Mouse (Mus musculus): Measurements from ENCODE around the gene Pcbp4.
A peak's percentile ranks its signal among the peaks of the same experiment; 100 is the strongest.

The Pcbp4 gene

GRCm38 (mm10) chr9:106453271-106454070 lies at the start of gene Pcbp4:
Gene Pcbp4, plus strand, starts transcription at chr9:106453291.
- DNase-seq (ENCODE audit: low spot score) = peak; percentile 83

- DNase-seq (ENCODE audit: low spot score) = peak; percentile 61
Observed at GRCm38 (mm10) chr9:106405275-106405674, 47.8 kb upstream of the Pcbp4 start.

GRCm38 (mm10) chr9:106406443-106407078 lies 46.5 kb upstream of the Pcbp4 start:
- DNase-seq (ENCODE audit: low spot score) = no peak

DNA sequence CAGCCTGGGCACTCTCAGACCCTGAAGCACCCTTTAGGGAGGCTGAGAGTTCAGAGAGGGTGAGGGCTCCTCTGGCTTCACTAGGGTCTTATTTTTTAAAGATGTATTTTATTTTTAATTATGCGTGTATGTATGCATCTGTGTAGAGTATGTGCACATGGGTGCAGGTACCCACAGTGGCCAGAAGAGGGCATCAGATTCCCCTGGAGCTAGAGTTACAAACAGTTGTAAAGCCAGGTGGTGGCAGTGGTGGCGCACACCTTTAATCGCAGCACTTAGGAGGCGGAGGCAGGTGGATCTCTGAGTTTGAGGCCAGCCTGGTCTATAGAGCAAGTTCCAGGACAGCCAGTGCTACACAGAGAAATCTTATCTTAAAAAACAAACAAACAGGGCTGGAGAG lies 44.0 kb upstream of the Pcbp4 start:
- DNase-seq (ENCODE audit: low spot score) = no peak

GRCm38 (mm10) chr9:106410086-106410650 lies 42.9 kb upstream of the Pcbp4 start:
- DNase-seq (ENCODE audit: low spot score) = no peak

DNA sequence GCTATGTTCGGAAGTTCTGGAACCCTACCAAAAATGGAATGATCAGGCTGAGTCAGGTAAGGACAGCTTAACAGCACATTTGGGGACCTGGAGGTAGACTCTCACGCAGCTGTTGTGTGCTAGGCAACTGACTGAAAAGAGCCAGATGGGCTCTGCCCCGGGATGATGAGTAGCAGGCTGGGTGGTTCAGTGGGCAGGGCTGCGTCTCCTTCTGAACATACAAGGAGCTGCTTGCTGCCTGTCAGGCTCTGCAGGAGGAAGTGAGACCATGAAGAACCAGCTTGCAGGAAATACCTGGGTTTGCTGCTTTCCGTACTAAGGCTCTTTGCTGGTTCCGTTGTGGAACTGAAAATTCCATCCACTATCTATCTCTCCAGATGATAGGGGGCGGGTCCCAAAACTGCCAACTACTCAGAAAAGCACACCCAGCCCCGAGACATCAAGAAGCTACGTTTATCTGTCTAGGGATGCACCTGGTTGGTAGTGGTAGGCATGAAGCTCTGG lies 41.9 kb upstream of the Pcbp4 start:
- DNase-seq (ENCODE audit: low spot score) = no peak

DNA sequence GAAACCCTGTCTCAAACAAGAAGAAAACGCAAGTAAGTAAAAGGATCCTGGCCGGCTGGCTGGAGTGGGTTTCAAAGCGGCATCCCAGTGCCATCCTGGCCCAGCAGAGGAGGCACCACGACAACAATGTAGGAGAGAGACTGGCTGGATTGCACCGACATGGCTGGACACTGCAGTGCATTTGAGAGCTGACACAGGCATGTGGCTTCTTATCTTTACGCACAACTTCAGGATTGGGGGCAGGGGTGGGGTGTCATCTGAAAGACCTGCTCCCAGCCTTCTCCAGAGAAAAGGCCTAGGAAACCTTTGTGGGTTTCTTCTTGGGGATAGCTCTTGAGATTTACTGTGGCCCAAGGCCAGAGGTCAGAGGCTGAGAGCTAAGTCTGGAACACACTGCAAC lies 41.4 kb upstream of the Pcbp4 start:
- DNase-seq (ENCODE audit: low spot score) = no peak

- no peak for DNase-seq (ENCODE audit: low spot score)
Observed at GRCm38 (mm10) chr9:106412210-106412609, 40.9 kb upstream of the Pcbp4 start.

DNA sequence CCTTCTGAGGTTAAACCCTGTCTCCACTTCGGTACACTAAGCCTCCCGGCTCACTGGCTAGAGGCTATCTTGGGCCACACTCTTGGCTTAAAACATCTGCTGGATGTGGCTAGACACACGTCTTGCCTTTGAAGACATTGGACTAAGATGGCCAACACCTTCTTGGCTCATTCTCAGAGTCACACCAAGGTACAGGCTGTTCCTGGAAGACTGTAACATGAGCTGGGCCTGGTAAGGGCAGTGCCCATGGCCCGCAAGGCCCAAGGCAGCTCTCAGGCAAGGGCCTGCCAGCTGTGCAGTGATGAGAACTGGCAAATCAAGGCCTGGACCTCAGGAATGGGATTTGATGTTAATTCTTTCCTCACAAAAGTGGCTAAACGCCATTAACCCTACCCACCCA lies 39.5 kb upstream of the Pcbp4 start:
- DNase-seq (ENCODE audit: low spot score) = no peak

DNA sequence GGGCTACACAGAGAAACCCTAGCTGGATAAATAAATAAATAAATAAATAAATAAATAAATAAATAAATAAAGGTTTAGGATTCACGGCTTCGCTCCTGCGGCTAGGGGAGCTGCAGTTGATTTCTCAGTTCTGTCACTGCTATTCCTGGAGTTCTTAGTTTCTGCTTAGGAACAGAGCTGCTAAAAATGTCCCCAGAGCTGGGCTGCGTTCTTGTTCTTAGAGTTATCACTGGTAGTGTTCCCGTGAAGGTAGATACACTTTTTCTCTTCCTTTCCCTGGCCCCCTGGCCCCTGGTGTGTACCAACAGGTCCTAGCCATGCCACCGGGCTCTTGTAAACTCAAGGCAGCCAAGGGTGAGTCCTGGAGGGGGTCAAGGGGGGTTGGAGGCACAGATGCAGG lies 36.3 kb upstream of the Pcbp4 start:
- no peak for DNase-seq (ENCODE audit: low spot score)

GRCm38 (mm10) chr9:106417841-106418625 lies 35.1 kb upstream of the Pcbp4 start:
- peak; percentile 75 for DNase-seq (ENCODE audit: low spot score)

- peak; percentile 80 for DNase-seq (ENCODE audit: low spot score)
Observed at GRCm38 (mm10) chr9:106420608-106421007, 32.5 kb upstream of the Pcbp4 start.

DNA sequence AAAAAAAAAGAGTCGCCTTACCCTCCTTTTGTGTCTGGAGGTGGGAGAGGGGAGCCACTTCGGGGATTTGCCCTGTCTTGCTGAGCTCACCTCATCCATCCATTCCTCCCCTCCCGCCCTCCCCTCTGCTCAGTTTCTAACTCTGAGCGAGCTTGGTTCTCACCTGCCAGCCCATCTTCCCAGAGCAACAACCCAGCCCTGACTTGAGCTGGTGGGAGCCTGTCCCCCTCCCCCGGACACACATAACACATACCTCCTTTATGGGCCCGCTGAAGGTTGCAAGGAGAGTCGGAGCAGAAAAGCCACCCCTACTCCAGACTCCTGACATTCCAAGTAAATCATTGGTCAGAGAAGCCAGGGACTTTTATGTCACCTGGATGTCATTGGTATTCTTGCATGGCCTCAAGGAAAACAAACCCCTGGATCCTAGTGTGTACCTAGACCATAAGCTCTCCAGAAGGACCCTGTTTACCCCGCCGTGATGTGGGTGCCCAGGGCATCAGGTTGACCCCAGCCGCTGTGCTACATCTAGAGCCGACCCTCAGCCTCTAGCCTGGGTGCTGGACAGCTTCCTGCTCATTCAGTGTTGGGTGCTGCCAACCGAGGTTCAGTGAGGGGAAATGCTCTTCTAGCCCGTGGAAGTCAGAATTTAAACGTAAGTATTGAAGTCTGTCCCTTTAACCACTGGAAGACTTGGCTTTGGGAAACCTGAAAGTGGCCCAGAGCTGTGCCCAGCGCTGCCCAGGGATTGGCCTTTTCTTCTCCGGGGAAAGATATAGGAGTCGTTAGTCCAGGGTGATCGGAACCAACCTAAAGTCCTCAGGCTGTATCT lies 31.8 kb upstream of the Pcbp4 start:
- no peak for DNase-seq (ENCODE audit: low spot score)

GRCm38 (mm10) chr9:106421865-106422160 lies 31.3 kb upstream of the Pcbp4 start:
- peak; percentile 96 for DNase-seq (ENCODE audit: low spot score)

- no peak for DNase-seq (ENCODE audit: low spot score)
Observed at GRCm38 (mm10) chr9:106428719-106429220, 24.3 kb upstream of the Pcbp4 start.

- peak; percentile 98 for DNase-seq (ENCODE audit: low spot score)
Observed at GRCm38 (mm10) chr9:106429221-106430014, 23.7 kb upstream of the Pcbp4 start, which contains the start of gene Rpl29. Gene Rpl29, plus strand, starts transcription at chr9:106429454.

DNA sequence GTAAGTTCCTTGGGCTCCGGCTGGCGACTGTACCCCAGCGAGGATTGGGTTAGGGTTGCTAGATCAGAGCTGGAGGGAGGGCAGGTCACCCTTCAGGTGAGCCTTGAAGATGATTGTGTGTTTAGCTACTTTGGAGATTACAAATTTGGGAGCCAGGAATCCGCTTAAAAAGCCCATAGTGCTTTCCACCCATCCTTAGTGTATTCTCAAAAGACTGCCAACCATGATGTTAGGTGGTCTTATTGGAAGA lies 23.2 kb upstream of the Pcbp4 start:
- no peak for DNase-seq (ENCODE audit: low spot score)

- DNase-seq (ENCODE audit: low spot score) = no peak
Observed at GRCm38 (mm10) chr9:106433389-106433788, 19.7 kb upstream of the Pcbp4 start.

DNA sequence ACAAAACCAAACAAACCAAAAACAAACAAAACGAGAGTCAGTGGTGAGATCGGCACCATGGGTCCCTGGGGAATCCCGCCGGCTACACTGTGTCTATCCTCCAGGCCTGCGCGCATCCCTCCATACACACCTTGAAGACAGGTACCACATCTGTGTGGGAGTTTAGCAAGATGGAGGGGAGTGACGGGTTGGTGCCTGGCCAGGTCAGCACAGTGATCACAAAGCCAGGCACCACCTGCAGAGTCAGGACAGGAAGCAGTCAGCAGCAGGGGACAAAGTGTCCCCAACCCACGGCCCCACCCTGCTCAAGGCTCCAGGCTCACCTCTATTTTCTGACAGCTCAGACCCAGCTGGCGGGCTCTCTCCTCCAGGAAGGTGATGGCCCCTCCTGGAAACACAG lies 16.5 kb upstream of the Pcbp4 start:
- DNase-seq (ENCODE audit: low spot score) = no peak

- no peak for DNase-seq (ENCODE audit: low spot score)
Observed at GRCm38 (mm10) chr9:106442680-106443079, 10.4 kb upstream of the Pcbp4 start.

DNA sequence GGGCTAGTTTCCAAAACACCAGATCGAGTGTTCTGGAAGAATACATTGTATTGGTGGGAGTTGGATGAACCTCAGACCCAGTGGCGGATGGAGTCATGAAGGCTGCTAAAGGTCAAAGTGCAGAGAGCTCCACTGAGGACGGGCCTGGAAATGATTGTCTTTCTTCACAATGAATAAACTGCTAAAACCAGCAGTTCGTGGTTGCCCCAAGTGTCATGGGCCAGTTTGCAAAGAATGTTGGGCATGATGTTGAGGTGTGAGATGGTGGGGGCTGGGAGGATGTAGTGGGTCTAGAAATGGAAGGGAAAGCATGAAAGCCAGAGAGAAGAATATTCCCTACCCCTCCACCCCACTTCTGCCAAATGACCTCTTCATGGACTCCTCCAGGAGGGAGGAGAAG lies 8.3 kb upstream of the Pcbp4 start:
- DNase-seq (ENCODE audit: low spot score) = no peak
